Mouse (Mus musculus): ENCODE results near the gene Lst1. TPM values are rescaled to one million over a fixed set of nuclear protein-coding genes. Genes with fewer than 3 reads are reported as not detected.

Lst1 gene
- total and polyA plus RNA-seq, 3 experiments, result 15.2 to 29.0 TPM; not detected in 1

DNA sequence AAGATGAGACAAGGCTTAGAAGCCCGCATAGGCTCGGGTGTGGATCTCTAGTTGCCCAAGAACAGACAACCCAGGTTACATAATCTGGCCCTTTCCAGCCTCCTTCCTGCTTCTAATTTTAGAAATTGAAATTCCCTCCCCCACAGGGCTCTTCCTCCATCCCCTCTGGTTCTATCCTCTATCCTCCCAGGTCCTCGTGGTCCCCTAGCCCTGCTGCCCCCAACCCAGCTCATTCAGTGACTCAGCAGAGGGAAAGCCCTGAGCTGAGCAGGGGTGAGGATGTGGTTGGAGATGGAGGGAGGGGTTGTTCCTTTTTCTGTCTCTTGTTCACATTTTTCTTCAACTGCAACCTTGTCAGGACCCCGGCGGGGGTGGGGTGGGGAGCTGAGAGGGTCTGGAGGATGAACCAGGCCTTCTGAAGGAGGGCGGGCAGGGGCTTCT lies 31.4 kb upstream of the Lst1 start:
- no peak overlapping the region; a peak in 1 of 4 replicates for H3K4me3 ChIP-seq (ENCODE audit: control insufficient read depth in 1 of 2, insufficient read depth in 1 of 2, low read depth in 2 of 2, low read length in 2 of 2)
- TF ChIP-seq SIN3A (IDR thresholded peaks at IDR 0.05; ENCODE audit: low read length) (0 out of 2 replicates have a peak, but pooled peaks have one; percentile 12), ETS1 (IDR thresholded peaks at IDR 0.05; ENCODE audit: low read depth, low read length) (peak; percentile 60; the same call in 1 of the 2 replicates), MYB (IDR thresholded peaks at IDR 0.05; ENCODE audit: low read depth, low read length) (no peak), ZMIZ1 (IDR thresholded peaks at IDR 0.05; ENCODE audit: low read depth, low read length) (no peak), EP300 (IDR thresholded peaks at IDR 0.05; ENCODE audit: low read depth in 1 of 2, low read length in 2 of 2) (peak in 1 of 2 experiments; percentile 42; a peak in 1 of 4 replicates)
- H3K27me3 ChIP-seq (ENCODE audit: control insufficient read depth in 1 of 2, insufficient read depth in 2 of 2, low read length in 2 of 2), result no peaks in the 10 kb centered on the region
- peak overlapping the region; percentile 94 for H3K27ac ChIP-seq (ENCODE audit: control insufficient read depth, low read depth, low read length)
- H3K79me2 ChIP-seq (ENCODE audit: control insufficient read depth, insufficient read depth, low read length, poor library complexity), result no peaks in the 10 kb centered on the region; the same call in 1 of the 2 replicates
- no peaks in the 10 kb centered on the region for H3K9me3 ChIP-seq (replicated peaks; ENCODE audit: insufficient read depth, low read length)
- DNase-seq (ENCODE audit: low read depth, low spot score), result peak; percentile 66
- H3K4me1 ChIP-seq (ENCODE audit: control insufficient read depth in 1 of 2, insufficient read depth in 2 of 2, low read length in 2 of 2), result peaks cover 6 to 30% of the 10 kb centered on the region in 2 experiments
- H3K36me3 ChIP-seq (ENCODE audit: control insufficient read depth in 1 of 2, insufficient read depth in 2 of 2, low read length in 2 of 2), result peaks cover 0 to 27% of the 10 kb centered on the region in 2 experiments; a peak in 3 of 4 replicates
- H3K9ac ChIP-seq (ENCODE audit: control insufficient read depth, low read depth, low read length, poor library complexity, severe bottlenecking), result peak overlapping the region; percentile 17

GRCm38 (mm10) chr17:35218516-35219193 lies 30.4 kb upstream of the Lst1 start:
- peak overlapping the region in 1 of 2 experiments; percentile 16; a peak in 1 of 4 replicates for H3K4me3 ChIP-seq (ENCODE audit: control insufficient read depth in 1 of 2, insufficient read depth in 1 of 2, low read depth in 2 of 2, low read length in 2 of 2)
- DNase-seq (ENCODE audit: low read depth, low spot score), result peak; percentile 85
- TF ChIP-seq MAX (IDR thresholded peaks at IDR 0.05; ENCODE audit: low read length), result peak; percentile 52
- no peak for TF ChIP-seq SMC3 (IDR thresholded peaks at IDR 0.05; ENCODE audit: low read depth, low read length)
- TF ChIP-seq UBTF (IDR thresholded peaks at IDR 0.05; ENCODE audit: borderline replicate concordance, insufficient read depth, low read depth, low read length), result no peak
- peak; percentile 81 for TF ChIP-seq MYC (IDR thresholded peaks at IDR 0.05; ENCODE audit: low read depth, low read length)
- no peak for TF ChIP-seq ZC3H11A (IDR thresholded peaks at IDR 0.05; ENCODE audit: low read depth, low read length)
- no peak for TF ChIP-seq POLR2AphosphoS5 (IDR thresholded peaks at IDR 0.05; ENCODE audit: borderline replicate concordance, low read depth, low read length)
- 0 out of 2 replicates have a peak, but pooled peaks have one; percentile 12 for TF ChIP-seq TBP (IDR thresholded peaks at IDR 0.05; ENCODE audit: low read depth, low read length)
- no peak for TF ChIP-seq JUND (IDR thresholded peaks at IDR 0.05; ENCODE audit: low read depth, low read length)
- TF ChIP-seq GATA1 (IDR thresholded peaks at IDR 0.05; ENCODE audit: low read depth, low read length), result peak; percentile 75
- TF ChIP-seq RAD21 (IDR thresholded peaks at IDR 0.05; ENCODE audit: low read depth, low read length), result no peak
- TF ChIP-seq TCF12 (IDR thresholded peaks at IDR 0.05; ENCODE audit: low read depth, low read length), result peak; percentile 56; the same call in 1 of the 2 replicates
- TF ChIP-seq ZKSCAN1 (IDR thresholded peaks at IDR 0.05; ENCODE audit: low read depth, low read length), result no peak
- TF ChIP-seq CHD1 (IDR thresholded peaks at IDR 0.05; ENCODE audit: low read depth, low read length), result no peak
- peak; percentile 66 for TF ChIP-seq TAL1 (IDR thresholded peaks at IDR 0.05; ENCODE audit: low read length)
- TF ChIP-seq POLR2AphosphoS2 (IDR thresholded peaks at IDR 0.05; ENCODE audit: low read length), result no peak
- TF ChIP-seq GABPA (IDR thresholded peaks at IDR 0.05; ENCODE audit: low read depth, low read length), result no peak
- TF ChIP-seq SIN3A (IDR thresholded peaks at IDR 0.05; ENCODE audit: low read length), result peak; percentile 81
- TF ChIP-seq USF1 (IDR thresholded peaks at IDR 0.05; ENCODE audit: low read depth, low read length), result peak; percentile 55; the same call in 1 of the 2 replicates
- TF ChIP-seq USF2 (IDR thresholded peaks at IDR 0.05; ENCODE audit: borderline replicate concordance in 1 of 2, insufficient read depth in 1 of 2, low read depth in 1 of 2, low read length in 2 of 2), result no peak
- peak; percentile 24; the same call in 1 of the 2 replicates for TF ChIP-seq CHD2 (IDR thresholded peaks at IDR 0.05; ENCODE audit: low read length)
- TF ChIP-seq MXI1 (IDR thresholded peaks at IDR 0.05; ENCODE audit: low read depth, low read length), result peak; percentile 43; the same call in 1 of the 2 replicates
- TF ChIP-seq KAT2A (conservative IDR thresholded peaks at IDR 0.05; ENCODE audit: low read depth, low read length), result no peak
- TF ChIP-seq RCOR1 (IDR thresholded peaks at IDR 0.05; ENCODE audit: low read depth, low read length), result peak; percentile 36; the same call in 1 of the 2 replicates
- TF ChIP-seq NELFE (IDR thresholded peaks at IDR 0.05; ENCODE audit: low read depth, low read length), result 0 out of 2 replicates have a peak, but pooled peaks have one; percentile 13
- no peak for TF ChIP-seq NRF1 (IDR thresholded peaks at IDR 0.05; ENCODE audit: insufficient read depth, low read depth, low read length, poor library complexity, severe bottlenecking)

More at GRCm38 (mm10) chr17:35218516-35219193, 30.4 kb upstream of the Lst1 start:
- H3K79me2 ChIP-seq (ENCODE audit: control insufficient read depth, insufficient read depth, low read length, poor library complexity), result no peaks in the 10 kb centered on the region; the same call in 1 of the 2 replicates
- no peaks in the 10 kb centered on the region for H3K9me3 ChIP-seq (replicated peaks; ENCODE audit: insufficient read depth, low read length)
- peak overlapping the region; percentile 61 for H3K9ac ChIP-seq (ENCODE audit: control insufficient read depth, low read depth, low read length, poor library complexity, severe bottlenecking)
- peaks cover 6 to 30% of the 10 kb centered on the region in 2 experiments for H3K4me1 ChIP-seq (ENCODE audit: control insufficient read depth in 1 of 2, insufficient read depth in 2 of 2, low read length in 2 of 2)
- H3K27me3 ChIP-seq (ENCODE audit: control insufficient read depth in 1 of 2, insufficient read depth in 2 of 2, low read length in 2 of 2), result no peaks in the 10 kb centered on the region
- H3K36me3 ChIP-seq (ENCODE audit: control insufficient read depth in 1 of 2, insufficient read depth in 2 of 2, low read length in 2 of 2), result peaks cover 0 to 27% of the 10 kb centered on the region in 2 experiments; a peak in 3 of 4 replicates
- peak overlapping the region; percentile 94 for H3K27ac ChIP-seq (ENCODE audit: control insufficient read depth, low read depth, low read length)

All from MEL (cell line).